In the genomic region with DNA sequence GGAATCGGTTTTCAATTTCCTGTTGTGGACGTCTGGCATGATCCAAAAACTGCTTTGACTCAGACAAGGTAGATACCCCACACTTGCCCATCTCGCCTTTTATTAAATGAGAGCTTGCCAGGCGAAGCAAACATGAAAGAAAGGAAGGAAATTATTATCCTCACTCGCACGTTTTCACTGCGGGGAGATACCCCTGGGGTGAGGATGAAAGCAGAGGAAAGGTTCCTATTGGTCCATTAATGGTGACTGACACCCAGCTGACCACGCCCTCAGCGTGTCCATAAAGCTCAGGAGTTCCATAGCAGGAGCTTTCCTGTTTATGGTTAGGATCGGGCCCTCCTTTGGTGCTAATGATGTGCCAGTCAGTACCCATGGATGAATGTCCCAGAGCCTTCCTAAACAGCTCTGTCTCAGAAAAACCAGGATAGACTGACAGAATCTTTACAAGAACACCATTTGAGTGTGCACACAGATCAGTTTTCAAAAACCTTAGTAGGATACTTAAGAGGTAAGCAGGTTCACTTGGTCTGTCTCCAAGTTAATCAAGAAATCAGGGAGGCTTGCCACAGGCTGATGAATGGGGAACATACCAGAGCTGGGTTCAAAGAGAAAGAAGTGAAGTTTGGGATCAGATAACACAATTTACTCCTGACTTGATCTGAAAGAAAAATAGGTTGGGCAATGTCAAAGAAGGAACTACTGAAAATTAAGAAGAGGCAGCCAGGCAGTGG, we compare ENCODE assay signal across 11 mouse cellular contexts.
DNase-seq lines count a peak whose midpoint lies in the region; ATAC-seq lines count a peak whose summit lies in the region.
"Had no signal": no experiment of that assay in that cellular context is flagged by ENCODE, and none has a peak within 500 bp of the region (broad histone marks: within the 10 kb centered on the region; RNA-seq: fewer than 3 reads in every experiment).

No protein-coding gene starts in this region.

- peak; percentile 76; the same call in 1 of the 2 replicates for ATAC-seq in forebrain, embryonic 13.5 days
- ATAC-seq in megakaryocyte progenitor cell, adult 5-6 weeks (replicated peaks; ENCODE audit: poor library complexity) = peak; percentile 34
- no peak for ATAC-seq in monocyte, adult 5-6 weeks (replicated peaks; ENCODE audit: insufficient number of reproducible peaks, low FRiP score, low TSS enrichment, poor library complexity, severe bottlenecking)

- peak overlapping the region; percentile 47 for H3K4me3 ChIP-seq in heart, embryonic 10.5 days
- peak overlapping the region; percentile 19 for H3K4me3 ChIP-seq in forebrain, embryonic 13.5 days

- DNase-seq in heart, embryonic 10.5 days (ENCODE audit: low spot score) = no peak
- DNase-seq in heart, postnatal 25 days (ENCODE audit: low spot score) = no peak
- DNase-seq in B cell, adult 2 months = peak; percentile 8
- no peak for DNase-seq in thymus, adult 18-20 months
- no peak for DNase-seq in layer of hippocampus, adult 11-12 months (ENCODE audit: low spot score)
- DNase-seq: gastrocnemius, postnatal 25 days; lung, adult 18-20 months; right cerebral cortex, postnatal 25 days had no signal

- H3K27me3 ChIP-seq in heart, embryonic 10.5 days (ENCODE audit: insufficient read depth, poor library complexity, severe bottlenecking) = no peaks in the 10 kb centered on the region
- peaks cover 5% of the 10 kb centered on the region; the same call in 1 of the 2 replicates for H3K27me3 ChIP-seq in forebrain, embryonic 13.5 days

- no peaks in the 10 kb centered on the region for H3K9me3 ChIP-seq in heart, embryonic 10.5 days
- no peaks in the 10 kb centered on the region for H3K9me3 ChIP-seq in forebrain, embryonic 13.5 days (replicated peaks)

- H3K4me2 ChIP-seq in forebrain, embryonic 13.5 days = peak overlapping the region; percentile 52

- 6% methylated on average over 10 of the region's 10 CpGs for WGBS in heart, embryonic 10.5 days
- 13% methylated on average over 10 of the region's 10 CpGs for WGBS in forebrain, embryonic 13.5 days

- intact Hi-C loops in heart, postnatal 25 days (cut with DNase I) = no loop called here

- H3K4me1 ChIP-seq in heart, embryonic 10.5 days = peaks cover 22% of the 10 kb centered on the region; the same call in 1 of the 2 replicates
- H3K4me1 ChIP-seq in forebrain, embryonic 13.5 days = peaks cover 25% of the 10 kb centered on the region

- peak overlapping the region; percentile 46; the same call in 1 of the 2 replicates for H3K9ac ChIP-seq in forebrain, embryonic 13.5 days

- H3K36me3 ChIP-seq in heart, embryonic 10.5 days = no peaks in the 10 kb centered on the region
- H3K36me3 ChIP-seq in forebrain, embryonic 13.5 days (ENCODE audit: poor library complexity, severe bottlenecking) = no peaks in the 10 kb centered on the region

- no peak overlapping the region; the same call in 1 of the 2 replicates for H3K27ac ChIP-seq in heart, embryonic 10.5 days
- H3K27ac ChIP-seq in forebrain, embryonic 13.5 days = no peak overlapping the region

Comparison
In these comparisons a context has a peak if more than half of its experiments do, and no peak if none do; other contexts are left out.
1. DNase-seq: peak in B cell, adult 2 months (2 of 2); none in heart, embryonic 10.5 days (single experiment), heart, postnatal 25 days (single experiment), thymus, adult 18-20 months (0 of 2) and layer of hippocampus, adult 11-12 months (single experiment).